Mouse (Mus musculus): ENCODE measurements around the gene Nop53.
"Not testable (repeated sequence)": the region's sequence is repeated elsewhere in the genome, so short reads cannot be mapped to it uniquely, and the experiment has no call there.

Nop53 gene

GRCm38 (mm10) chr7:15918371-15918770 is 27.5 kb downstream of the Nop53 start:
- DNase-seq (ENCODE audit: low read depth, low spot score) = no peak
- Histone ChIP-seq H3K27me3 (ENCODE audit: control insufficient read depth, insufficient read depth, low read length, poor library complexity, severe bottlenecking) (no peaks in the 10 kb centered on the region), H3K36me3 (ENCODE audit: control insufficient read depth, insufficient read depth, low read length, poor library complexity, severe bottlenecking) (peaks cover 4% of the 10 kb centered on the region; the same call in 1 of the 2 replicates)

DNA sequence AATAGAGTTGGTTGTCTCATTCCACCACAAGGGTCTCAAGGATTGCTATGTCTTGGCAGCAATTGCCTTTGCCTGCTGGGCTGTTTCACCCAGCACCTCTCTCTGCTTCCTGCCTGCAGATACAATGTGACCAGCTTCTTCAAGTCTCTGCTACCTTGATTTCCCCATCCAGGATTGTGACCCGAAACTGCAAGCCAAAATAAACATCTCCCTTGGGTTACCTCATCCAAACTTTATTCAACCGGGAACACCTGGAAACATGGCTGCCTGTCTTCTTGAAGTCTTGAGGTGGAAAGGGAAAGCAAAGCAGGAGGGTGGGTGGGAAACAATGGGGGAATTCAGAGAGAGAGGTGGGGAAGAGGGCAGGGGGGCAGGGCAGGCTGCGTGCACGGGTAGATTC is 28.9 kb downstream of the Nop53 start:
- no peak for DNase-seq (ENCODE audit: low read depth, low spot score)
- H3K36me3 ChIP-seq (ENCODE audit: control insufficient read depth, insufficient read depth, low read length, poor library complexity, severe bottlenecking) = peaks cover 4% of the 10 kb centered on the region; the same call in 1 of the 2 replicates
- H3K27me3 ChIP-seq (ENCODE audit: control insufficient read depth, insufficient read depth, low read length, poor library complexity, severe bottlenecking) = no peaks in the 10 kb centered on the region

- H3K36me3 ChIP-seq (ENCODE audit: control insufficient read depth, insufficient read depth, low read length, poor library complexity, severe bottlenecking) = peaks cover 4% of the 10 kb centered on the region; the same call in 1 of the 2 replicates
Measured at GRCm38 (mm10) chr7:15916134-15916723, 29.6 kb downstream of the Nop53 start.

DNA sequence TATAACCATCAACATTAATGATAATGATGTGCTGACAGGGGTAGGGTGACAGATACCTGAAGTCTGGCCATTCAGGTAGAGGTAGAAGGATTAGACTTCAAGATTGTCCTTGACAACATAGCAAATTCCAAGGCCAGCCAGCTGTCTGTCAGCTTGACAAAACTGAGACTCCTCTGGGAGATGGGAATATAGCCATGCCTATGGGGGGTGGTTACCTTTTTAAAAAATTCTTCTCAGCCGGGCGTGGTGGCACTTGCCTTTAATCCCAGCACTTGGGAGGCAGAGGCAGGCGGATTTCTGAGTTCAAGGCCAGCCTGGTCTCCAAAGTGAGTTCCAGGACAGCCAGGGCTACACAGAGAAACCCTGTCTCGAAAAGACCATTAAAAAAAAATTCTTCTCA is 30.2 kb downstream of the Nop53 start:
- not testable (repeated sequence) for H3K36me3 ChIP-seq (ENCODE audit: control insufficient read depth, insufficient read depth, low read length, poor library complexity, severe bottlenecking); H3K27me3 ChIP-seq (ENCODE audit: control insufficient read depth, insufficient read depth, low read length, poor library complexity, severe bottlenecking); DNase-seq (ENCODE audit: low read depth, low spot score)

More at GRCm38 (mm10) chr7:15916134-15916723, 29.6 kb downstream of the Nop53 start:
- no peak for DNase-seq (ENCODE audit: low read depth, low spot score)
- H3K27me3 ChIP-seq (ENCODE audit: control insufficient read depth, insufficient read depth, low read length, poor library complexity, severe bottlenecking) = no peaks in the 10 kb centered on the region

- no peak for DNase-seq (ENCODE audit: low read depth, low spot score)
- Histone ChIP-seq H3K27me3 (ENCODE audit: control insufficient read depth, insufficient read depth, low read length, poor library complexity, severe bottlenecking) (no peaks in the 10 kb centered on the region), H3K36me3 (ENCODE audit: control insufficient read depth, insufficient read depth, low read length, poor library complexity, severe bottlenecking) (peaks cover 4% of the 10 kb centered on the region; the same call in 1 of the 2 replicates)
Measured at GRCm38 (mm10) chr7:15914751-15915150, 31.1 kb downstream of the Nop53 start.

- peak; percentile 75 for DNase-seq (ENCODE audit: low read depth, low spot score)
- H3K27me3 ChIP-seq (ENCODE audit: control insufficient read depth, insufficient read depth, low read length, poor library complexity, severe bottlenecking) = no peaks in the 10 kb centered on the region
- 0 out of 2 replicates have a peak, but pooled peaks cover 2% of the 10 kb centered on the region for H3K36me3 ChIP-seq (ENCODE audit: control insufficient read depth, insufficient read depth, low read length, poor library complexity, severe bottlenecking)
Measured at GRCm38 (mm10) chr7:15914252-15914651, 31.6 kb downstream of the Nop53 start.

DNA sequence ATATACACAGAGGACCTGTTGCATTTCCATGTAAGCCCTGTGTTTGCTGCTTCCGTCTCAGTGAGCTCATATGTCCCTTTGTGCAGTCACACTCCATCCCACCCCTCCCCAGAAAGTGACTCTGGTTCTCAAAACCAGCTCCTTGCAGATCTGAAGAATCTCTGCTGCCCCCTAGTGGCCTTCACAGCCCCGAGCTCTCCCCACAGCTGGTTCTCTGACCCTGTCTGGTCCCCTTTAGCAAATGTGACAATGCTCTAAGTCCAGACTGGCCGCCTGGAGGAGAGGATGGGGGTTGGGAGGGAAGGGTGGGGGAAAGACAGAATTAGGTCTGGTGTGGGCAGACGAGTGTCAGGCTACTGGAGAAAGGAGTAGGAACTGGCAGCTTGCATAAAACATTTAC is 33.7 kb downstream of the Nop53 start:
- H3K27me3 ChIP-seq (ENCODE audit: control insufficient read depth, insufficient read depth, low read length, poor library complexity, severe bottlenecking) = no peaks in the 10 kb centered on the region
- 0 out of 2 replicates have a peak, but pooled peaks cover 2% of the 10 kb centered on the region for H3K36me3 ChIP-seq (ENCODE audit: control insufficient read depth, insufficient read depth, low read length, poor library complexity, severe bottlenecking)
- peak; percentile 87 for DNase-seq (ENCODE audit: low read depth, low spot score)

DNA sequence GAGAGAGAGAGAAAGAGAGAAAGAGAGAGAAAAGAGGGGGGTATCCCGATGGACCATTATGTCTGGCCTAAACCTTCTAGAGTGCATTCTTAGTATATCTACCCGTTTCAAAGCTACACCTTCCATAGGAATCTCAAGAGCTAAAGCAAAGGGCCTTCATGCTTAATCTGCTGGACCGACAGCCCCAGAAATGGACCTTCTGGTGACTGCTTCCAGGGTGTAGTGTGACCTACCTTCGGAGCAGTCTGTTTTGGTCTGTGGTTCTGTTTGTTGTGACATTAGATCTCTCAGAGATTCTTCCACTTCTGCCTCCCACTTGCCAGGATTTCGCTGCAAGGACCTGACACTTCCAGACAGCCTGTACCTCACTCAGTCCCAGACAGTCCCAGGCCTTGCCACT is 35.4 kb downstream of the Nop53 start:
- DNase-seq (ENCODE audit: low read depth, low spot score) = no peak
- no peaks in the 10 kb centered on the region for H3K36me3 ChIP-seq (ENCODE audit: control insufficient read depth, insufficient read depth, low read length, poor library complexity, severe bottlenecking)
- no peaks in the 10 kb centered on the region for H3K27me3 ChIP-seq (ENCODE audit: control insufficient read depth, insufficient read depth, low read length, poor library complexity, severe bottlenecking)

DNA sequence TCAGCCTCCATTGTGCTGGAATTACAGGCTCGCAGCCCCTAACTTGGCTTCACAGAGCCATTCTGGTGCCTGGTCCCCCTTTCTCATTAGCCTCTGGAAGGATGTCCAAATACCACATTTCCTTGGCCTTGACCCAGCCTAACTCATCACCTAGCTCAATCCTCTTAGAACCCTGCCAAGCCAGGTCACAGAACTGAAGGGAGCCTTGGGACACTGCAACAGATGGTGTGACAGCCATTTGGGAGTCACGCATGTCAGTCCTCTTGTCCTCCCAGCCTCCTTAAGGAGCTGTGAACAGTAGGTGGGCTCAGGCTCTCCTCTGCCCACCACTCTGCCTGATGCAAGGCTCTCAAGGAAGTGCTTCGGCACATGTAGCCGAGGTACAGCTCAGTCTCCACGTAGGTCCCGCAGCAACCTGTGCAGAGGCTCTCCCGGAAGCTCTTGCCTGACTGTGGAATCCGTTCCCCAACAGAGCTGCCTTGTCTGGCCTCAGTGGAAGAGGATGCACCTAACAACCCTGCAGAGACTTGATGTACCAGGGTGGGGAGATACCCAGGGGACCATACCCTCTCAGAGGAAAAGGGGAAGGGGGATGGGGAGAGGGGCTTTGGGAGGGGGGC is 37.8 kb downstream of the Nop53 start:
- Histone ChIP-seq H3K27me3 (ENCODE audit: control insufficient read depth, insufficient read depth, low read length, poor library complexity, severe bottlenecking) (no peaks in the 10 kb centered on the region), H3K36me3 (ENCODE audit: control insufficient read depth, insufficient read depth, low read length, poor library complexity, severe bottlenecking) (no peaks in the 10 kb centered on the region)
- DNase-seq (ENCODE audit: low read depth, low spot score) = no peak

GRCm38 (mm10) chr7:15906602-15907001 is 39.3 kb downstream of the Nop53 start:
- no peak for DNase-seq (ENCODE audit: low read depth, low spot score)
- H3K27me3 ChIP-seq (ENCODE audit: control insufficient read depth, insufficient read depth, low read length, poor library complexity, severe bottlenecking) = no peaks in the 10 kb centered on the region
- H3K36me3 ChIP-seq (ENCODE audit: control insufficient read depth, insufficient read depth, low read length, poor library complexity, severe bottlenecking) = no peaks in the 10 kb centered on the region

DNA sequence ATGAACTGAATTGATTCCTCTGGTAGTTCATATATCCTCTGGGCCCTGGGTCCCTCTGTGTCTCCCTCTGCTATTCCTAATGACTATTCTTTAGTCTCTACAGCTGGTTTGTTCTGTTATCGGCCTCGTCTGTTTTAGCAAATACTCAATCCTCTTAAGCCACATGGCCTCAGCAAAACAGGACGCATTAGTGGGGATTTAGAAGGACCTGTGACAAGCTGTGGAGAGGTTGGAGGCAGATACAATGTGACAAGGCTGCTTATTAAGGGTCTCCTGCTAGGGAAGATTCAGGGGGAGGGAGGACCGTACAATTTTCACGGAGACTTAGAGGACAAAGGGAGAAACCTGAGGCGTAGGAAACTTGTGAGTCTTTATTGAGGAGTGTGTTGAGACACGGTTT is 40.0 kb downstream of the Nop53 start:
- DNase-seq (ENCODE audit: low read depth, low spot score) = no peak
- no peaks in the 10 kb centered on the region for H3K36me3 ChIP-seq (ENCODE audit: control insufficient read depth, insufficient read depth, low read length, poor library complexity, severe bottlenecking)
- no peaks in the 10 kb centered on the region for H3K27me3 ChIP-seq (ENCODE audit: control insufficient read depth, insufficient read depth, low read length, poor library complexity, severe bottlenecking)

DNA sequence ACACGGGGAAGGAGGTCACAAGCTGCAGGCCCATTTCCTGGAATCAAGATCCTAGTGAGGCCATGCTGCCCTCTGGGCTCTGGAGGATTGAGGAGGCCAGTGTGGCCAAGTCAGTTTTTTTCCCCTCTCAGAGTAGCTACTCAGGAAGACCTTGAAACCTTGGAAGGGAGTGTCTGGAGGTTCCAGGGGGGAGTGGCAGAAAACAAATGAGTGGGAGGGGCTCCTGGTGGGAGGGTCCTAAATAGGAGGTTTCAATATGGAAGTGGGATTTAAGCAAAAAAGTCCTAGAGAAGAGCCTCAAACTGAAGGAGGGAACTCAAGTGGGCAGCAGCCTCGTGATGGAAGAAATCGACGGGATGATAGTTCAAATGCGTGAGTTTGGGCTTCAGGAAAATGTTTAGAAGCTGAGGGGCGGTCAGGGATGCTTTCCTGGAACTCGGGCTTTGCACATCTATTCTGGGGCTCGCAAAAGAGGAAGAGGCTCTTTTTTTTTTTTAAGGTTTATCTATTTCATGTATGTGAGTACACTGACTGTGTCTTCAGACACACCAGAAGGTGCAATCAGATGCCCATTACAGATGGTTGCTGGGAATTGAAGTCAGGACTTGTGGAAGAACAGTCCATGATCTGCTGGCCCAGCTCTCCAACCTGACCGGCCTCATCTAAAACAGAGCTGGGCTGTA is 44.4 kb downstream of the Nop53 start:
- H3K36me3 ChIP-seq (ENCODE audit: control insufficient read depth, insufficient read depth, low read length, poor library complexity, severe bottlenecking) = no peaks in the 10 kb centered on the region
- DNase-seq (ENCODE audit: low read depth, low spot score) = no peak

DNA sequence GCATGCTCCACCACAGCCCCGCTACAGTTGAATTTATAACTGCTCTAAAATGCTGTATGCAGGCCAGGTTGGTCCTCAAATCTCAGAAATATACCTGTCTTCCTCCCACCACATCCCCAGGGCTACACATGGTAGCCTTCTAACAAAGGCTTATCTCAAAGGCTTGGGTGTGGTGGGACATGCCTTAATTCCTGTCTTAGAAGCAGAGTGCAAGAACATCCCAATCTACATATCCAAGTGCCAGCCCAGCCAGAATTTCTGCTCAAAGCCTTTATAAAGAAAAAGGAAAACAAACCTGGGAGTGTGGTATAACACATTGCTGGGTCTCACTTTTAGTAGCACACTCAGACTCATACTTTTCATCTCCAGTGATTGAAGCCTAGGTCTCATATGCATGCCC is 51.6 kb downstream of the Nop53 start:
- H3K36me3 ChIP-seq (ENCODE audit: control insufficient read depth, insufficient read depth, low read length, poor library complexity, severe bottlenecking) = no peaks in the 10 kb centered on the region
- no peaks in the 10 kb centered on the region for H3K27me3 ChIP-seq (ENCODE audit: control insufficient read depth, insufficient read depth, low read length, poor library complexity, severe bottlenecking)
- no peak for DNase-seq (ENCODE audit: low read depth, low spot score)

More for the DNA sequence above, 44.4 kb downstream of the Nop53 start:
- H3K27me3 ChIP-seq (ENCODE audit: control insufficient read depth, insufficient read depth, low read length, poor library complexity, severe bottlenecking) = no peaks in the 10 kb centered on the region

Data from splenic B cell, adult 2 months (primary cell).